Mouse (Mus musculus): ENCODE results near the gene Def8.

Def8 gene

DNA sequence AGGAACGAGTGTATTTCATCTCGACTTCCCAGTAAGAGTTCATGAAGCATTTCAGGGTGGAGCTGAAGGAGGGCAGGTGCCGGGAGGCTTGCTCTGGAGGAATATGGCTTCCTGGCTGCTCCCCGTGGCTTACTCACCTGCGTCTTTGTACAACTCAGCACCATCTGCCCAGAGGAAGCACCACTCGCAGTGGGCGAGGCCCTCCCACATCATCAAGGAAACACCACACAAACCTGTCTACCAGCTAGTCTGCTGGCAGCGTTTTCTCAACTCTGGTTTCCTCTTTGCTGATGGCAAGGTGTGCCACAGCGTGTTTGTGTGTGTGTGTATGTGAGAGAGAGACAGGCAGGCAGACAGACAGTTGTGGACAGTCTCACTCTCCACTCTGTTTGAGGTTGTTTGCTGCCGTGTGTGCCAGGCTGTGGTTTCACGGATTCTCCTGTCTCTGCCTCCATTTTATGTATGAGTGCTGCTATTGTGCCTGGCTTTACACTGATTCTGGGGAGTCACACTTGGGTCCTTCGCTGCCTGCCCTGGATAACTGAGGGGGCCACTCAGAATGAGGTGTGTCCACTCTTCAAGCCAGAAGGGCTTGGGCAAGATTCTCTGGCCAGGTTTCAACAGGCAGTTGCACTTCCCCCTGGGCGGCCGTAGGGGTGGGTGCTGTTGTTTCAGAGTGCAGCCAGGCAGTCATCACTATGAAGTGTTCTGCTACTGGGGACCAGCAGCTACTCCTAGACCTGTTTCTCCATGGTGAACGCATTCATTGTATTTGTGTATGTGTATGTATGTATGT lies 68.2 kb downstream of the Def8 start:
- DNase-seq (ENCODE audit: low spot score in 2 of 2) = no peak

DNA sequence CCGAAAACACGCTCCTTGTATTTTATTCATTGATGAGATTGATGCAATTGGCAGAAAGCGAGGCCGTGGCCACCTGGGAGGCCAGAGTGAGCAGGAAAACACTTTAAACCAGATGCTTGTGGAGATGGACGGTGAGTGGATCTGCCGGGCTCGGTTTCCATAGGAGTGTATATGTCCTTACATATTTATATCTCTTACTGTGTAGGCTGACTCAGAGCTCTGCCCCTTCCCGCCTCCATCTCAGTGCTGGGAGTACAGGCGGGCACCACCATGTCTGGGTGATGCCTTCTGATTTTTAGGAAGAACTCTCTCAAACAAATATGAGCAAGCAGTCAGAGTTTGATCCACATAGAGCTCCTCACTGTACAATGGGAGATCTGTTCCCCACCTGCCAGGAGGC lies 69.6 kb downstream of the Def8 start:
- DNase-seq (ENCODE audit: low spot score in 2 of 2) = no peak

- DNase-seq (ENCODE audit: low spot score in 2 of 2) = no peak
These were observed 74.4 kb downstream of the Def8 start for GRCm38 (mm10) chr8:123497699-123498098.

- no peak for DNase-seq (ENCODE audit: low spot score in 2 of 2)
These were observed 75.6 kb downstream of the Def8 start for GRCm38 (mm10) chr8:123498963-123499362.

- no peak for DNase-seq (ENCODE audit: low spot score in 2 of 2)
These were observed 76.2 kb downstream of the Def8 start for GRCm38 (mm10) chr8:123499556-123499955.

DNA sequence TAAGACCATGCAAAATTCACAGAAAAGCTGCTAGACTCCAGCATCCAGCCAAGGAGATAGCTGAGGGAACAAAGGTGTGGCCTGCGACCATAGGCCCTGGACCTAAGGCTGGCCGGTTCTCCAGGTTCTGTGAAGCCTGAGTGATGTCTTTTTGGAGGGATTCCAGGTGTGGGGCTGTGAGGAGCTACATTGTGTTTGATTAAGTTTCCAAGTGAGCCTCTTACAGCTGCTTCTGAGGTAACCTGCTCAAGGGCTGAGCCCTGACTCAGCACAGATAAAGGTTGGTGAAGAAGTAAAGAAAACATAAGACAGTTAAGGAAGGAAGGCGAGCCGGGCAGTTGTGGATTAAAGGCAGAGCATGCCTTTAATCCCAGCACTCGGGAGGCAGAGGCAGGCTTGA lies 78.9 kb downstream of the Def8 start:
- no peak for DNase-seq (ENCODE audit: low spot score in 2 of 2)

GRCm38 (mm10) chr8:123503801-123504467 lies 80.6 kb downstream of the Def8 start:
- no peak for DNase-seq (ENCODE audit: low spot score in 2 of 2)

GRCm38 (mm10) chr8:123504591-123505195 lies 81.4 kb downstream of the Def8 start:
- no peak for DNase-seq (ENCODE audit: low spot score in 2 of 2)

DNA sequence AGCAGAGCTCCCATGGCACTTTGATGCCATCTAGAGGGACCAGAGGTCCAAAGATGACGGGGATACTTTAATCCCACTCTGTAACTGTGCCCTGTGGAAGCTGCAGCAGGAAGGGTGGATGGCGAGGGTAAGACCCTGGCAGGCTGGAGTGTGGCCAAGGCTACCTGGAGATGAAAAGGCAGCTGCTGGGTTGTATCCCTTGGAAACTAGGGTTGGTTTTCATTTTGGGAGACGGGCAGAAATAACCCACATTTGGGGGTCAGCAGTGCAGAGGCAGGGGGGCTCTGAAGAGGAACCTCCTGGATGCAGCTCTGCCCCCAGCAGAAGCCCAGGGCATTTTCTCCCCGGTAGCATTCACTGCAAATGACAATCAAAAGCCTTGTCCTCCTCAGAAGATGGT lies 81.9 kb downstream of the Def8 start:
- no peak for DNase-seq (ENCODE audit: low spot score in 2 of 2)

DNA sequence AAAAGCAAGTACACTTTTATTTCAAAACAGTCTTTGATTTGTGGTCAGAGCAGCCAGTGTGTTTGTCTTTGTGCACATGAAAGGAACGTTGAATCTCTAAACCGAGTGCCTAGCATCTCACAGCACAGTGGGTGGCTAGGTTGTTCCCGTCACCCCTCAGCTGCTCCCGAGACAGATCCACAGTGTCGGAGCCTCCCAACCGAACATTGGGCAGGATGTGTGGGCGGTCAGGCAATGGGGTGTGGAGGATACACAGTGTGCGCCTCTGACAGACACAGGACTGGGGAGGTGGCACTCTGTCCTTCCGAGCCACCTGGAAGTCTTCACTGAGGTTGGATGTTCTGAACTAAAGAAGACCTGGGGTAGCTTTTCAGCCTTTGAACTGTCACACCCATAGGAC lies 82.4 kb downstream of the Def8 start:
- DNase-seq (ENCODE audit: low spot score in 2 of 2) = no peak

GRCm38 (mm10) chr8:123507153-123507552 lies 83.8 kb downstream of the Def8 start:
- no peak for DNase-seq (ENCODE audit: low spot score in 2 of 2)

DNA sequence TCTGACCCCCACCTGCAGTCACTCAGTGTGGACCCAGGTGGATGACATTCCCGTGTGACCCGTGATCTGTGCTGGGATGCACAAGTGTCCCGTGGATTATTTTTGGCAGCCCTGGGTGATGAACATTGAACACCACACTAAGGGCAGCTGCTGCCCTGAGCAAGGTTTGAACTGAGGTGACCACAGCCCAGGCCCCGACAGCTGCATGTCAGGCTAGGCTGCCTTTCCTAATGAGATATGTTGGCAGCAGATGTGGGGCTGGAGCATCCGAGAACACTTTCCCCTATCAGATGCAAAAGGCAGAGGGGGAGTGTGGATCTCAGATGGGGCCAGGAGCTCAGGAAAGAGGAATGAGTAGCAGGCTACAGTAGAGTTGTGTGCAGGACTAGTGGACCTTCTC lies 87.5 kb downstream of the Def8 start:
- DNase-seq (ENCODE audit: low spot score in 2 of 2) = no peak
